Mouse (Mus musculus): ENCODE measurements at regions not wholly inside any gene's neighbourhood (a gene's known extent, or its start where the extent isn't known, plus 50 kb on each side); places are given as distances from the start of the nearest gene placed in this dataset.
"Not testable (repeated sequence)": the region's sequence is repeated elsewhere in the genome, so short reads cannot be mapped to it uniquely, and the experiment has no call there.

GRCm38 (mm10) chr1:166922911-166923712 lies 78.1 kb upstream of the Fam78b start:
- DNase-seq (ENCODE audit: low spot score) (peak; percentile 25), ATAC-seq (peak; percentile 45)
- Histone ChIP-seq H3K4me1 (ENCODE audit: insufficient read depth, low read length) (no peaks in the 10 kb centered on the region; the same call in 1 of the 2 replicates), H3K27me3 (ENCODE audit: insufficient read depth, low read length) (no peaks in the 10 kb centered on the region), H3K9ac (replicated peaks; ENCODE audit: low read length) (0 out of 2 replicates have a peak overlapping the region, but pooled peaks have one; percentile 21), H3K27ac (no peak overlapping the region), H3K36me3 (ENCODE audit: insufficient read depth, low read length) (no peaks in the 10 kb centered on the region), H3K4me3 (ENCODE audit: low read length) (no peak overlapping the region), H3K4me2 (ENCODE audit: low read depth, low read length) (peak overlapping the region; percentile 48), H3K9me3 (ENCODE audit: low read length) (no peaks in the 10 kb centered on the region)
- WGBS: 44% methylated on average over 16 of the region's 16 CpGs
- TF ChIP-seq CTCF (IDR thresholded peaks at IDR 0.05; ENCODE audit: low read depth): no peak

- Histone ChIP-seq H3K36me3 (ENCODE audit: insufficient read depth, low read length) (no peaks in the 10 kb centered on the region), H3K4me2 (ENCODE audit: low read depth, low read length) (no peak overlapping the region), H3K9ac (replicated peaks; ENCODE audit: low read length) (no peak overlapping the region), H3K27me3 (ENCODE audit: insufficient read depth, low read length) (no peaks in the 10 kb centered on the region), H3K4me3 (ENCODE audit: low read length) (no peak overlapping the region), H3K4me1 (ENCODE audit: insufficient read depth, low read length) (no peaks in the 10 kb centered on the region; the same call in 1 of the 2 replicates), H3K27ac (no peak overlapping the region), H3K9me3 (ENCODE audit: low read length) (no peaks in the 10 kb centered on the region)
- TF ChIP-seq CTCF (IDR thresholded peaks at IDR 0.05; ENCODE audit: low read depth): no peak
- whole genome bisulfite sequencing: 33% methylated on average over 3 of the region's 3 CpGs
- DNase-seq (ENCODE audit: low spot score) (no peak), ATAC-seq (no peak)
Measured at GRCm38 (mm10) chr1:166923713-166923975, 77.6 kb upstream of the Fam78b start.

GRCm38 (mm10) chr1:166924126-166924525 lies 77.1 kb upstream of the Fam78b start:
- Histone ChIP-seq H3K27ac (no peak overlapping the region), H3K4me2 (ENCODE audit: low read depth, low read length) (no peak overlapping the region), H3K9ac (replicated peaks; ENCODE audit: low read length) (no peak overlapping the region), H3K9me3 (ENCODE audit: low read length) (no peaks in the 10 kb centered on the region), H3K4me3 (ENCODE audit: low read length) (no peak overlapping the region), H3K36me3 (ENCODE audit: insufficient read depth, low read length) (no peaks in the 10 kb centered on the region), H3K4me1 (ENCODE audit: insufficient read depth, low read length) (no peaks in the 10 kb centered on the region; the same call in 1 of the 2 replicates), H3K27me3 (ENCODE audit: insufficient read depth, low read length) (no peaks in the 10 kb centered on the region)
- DNase-seq (ENCODE audit: low spot score) (no peak), ATAC-seq (no peak)
- TF ChIP-seq CTCF (IDR thresholded peaks at IDR 0.05; ENCODE audit: low read depth): no peak
- 84% methylated on average over 2 of the region's 2 CpGs for WGBS

GRCm38 (mm10) chr1:166926078-166926477 lies 75.1 kb upstream of the Fam78b start:
- DNase-seq (ENCODE audit: low spot score) (peak; percentile 20), ATAC-seq (peak; percentile 76)
- H3K27me3 ChIP-seq (ENCODE audit: insufficient read depth, low read length): no peaks in the 10 kb centered on the region
- H3K9ac ChIP-seq (replicated peaks; ENCODE audit: low read length): no peak overlapping the region
- no peak overlapping the region for H3K27ac ChIP-seq
- no peaks in the 10 kb centered on the region for H3K9me3 ChIP-seq (ENCODE audit: low read length)
- 9% methylated on average over 4 of the region's 4 CpGs for WGBS
- TF ChIP-seq CTCF (IDR thresholded peaks at IDR 0.05; ENCODE audit: low read depth): no peak
- H3K36me3 ChIP-seq (ENCODE audit: insufficient read depth, low read length): no peaks in the 10 kb centered on the region
- H3K4me3 ChIP-seq (ENCODE audit: low read length): no peak overlapping the region
- H3K4me1 ChIP-seq (ENCODE audit: insufficient read depth, low read length): no peaks in the 10 kb centered on the region; the same call in 1 of the 2 replicates
- H3K4me2 ChIP-seq (ENCODE audit: low read depth, low read length): no peak overlapping the region

- H3K27ac ChIP-seq; H3K36me3 ChIP-seq (ENCODE audit: insufficient read depth, low read length); H3K4me1 ChIP-seq (ENCODE audit: insufficient read depth, low read length); DNase-seq (ENCODE audit: low spot score); H3K9ac ChIP-seq (replicated peaks; ENCODE audit: low read length); H3K27me3 ChIP-seq (ENCODE audit: insufficient read depth, low read length); H3K9me3 ChIP-seq (ENCODE audit: low read length): not testable (repeated sequence)
- H3K4me2 ChIP-seq (ENCODE audit: low read depth, low read length): peak overlapping the region; percentile 38
- H3K4me3 ChIP-seq (ENCODE audit: low read length): peak overlapping the region; percentile 24
- 0 out of 2 replicates have a peak, but pooled peaks have one; percentile 18 for ATAC-seq
- WGBS: 57% methylated on average over 9 of the region's 9 CpGs
Measured at GRCm38 (mm10) chr1:166939744-166940143, 61.5 kb upstream of the Fam78b start.

- not testable (repeated sequence) for H3K9me3 ChIP-seq (ENCODE audit: low read length); H3K4me1 ChIP-seq (ENCODE audit: insufficient read depth, low read length); H3K27me3 ChIP-seq (ENCODE audit: insufficient read depth, low read length); H3K9ac ChIP-seq (replicated peaks; ENCODE audit: low read length); H3K27ac ChIP-seq; H3K36me3 ChIP-seq (ENCODE audit: insufficient read depth, low read length)
- ATAC-seq: peak; percentile 80
- peak; percentile 23 for DNase-seq (ENCODE audit: low spot score)
- 45% methylated on average over 31 of the region's 31 CpGs for WGBS
- peak overlapping the region; percentile 38; the same call in 1 of the 2 replicates for H3K4me2 ChIP-seq (ENCODE audit: low read depth, low read length)
- peak overlapping the region; percentile 24 for H3K4me3 ChIP-seq (ENCODE audit: low read length)
Measured at GRCm38 (mm10) chr1:166940146-166941076, 60.8 kb upstream of the Fam78b start.

All from hindbrain, postnatal 0 days (tissue).